Mouse (Mus musculus): Measurements from ENCODE around the gene Phpt1. TPM values are rescaled to one million over a fixed set of nuclear protein-coding genes. Genes with fewer than 3 reads are reported as not detected.

Gene Phpt1
- total and polyA plus RNA-seq, 2 experiments from 2014 or later: 37.9 to 248 TPM

DNA sequence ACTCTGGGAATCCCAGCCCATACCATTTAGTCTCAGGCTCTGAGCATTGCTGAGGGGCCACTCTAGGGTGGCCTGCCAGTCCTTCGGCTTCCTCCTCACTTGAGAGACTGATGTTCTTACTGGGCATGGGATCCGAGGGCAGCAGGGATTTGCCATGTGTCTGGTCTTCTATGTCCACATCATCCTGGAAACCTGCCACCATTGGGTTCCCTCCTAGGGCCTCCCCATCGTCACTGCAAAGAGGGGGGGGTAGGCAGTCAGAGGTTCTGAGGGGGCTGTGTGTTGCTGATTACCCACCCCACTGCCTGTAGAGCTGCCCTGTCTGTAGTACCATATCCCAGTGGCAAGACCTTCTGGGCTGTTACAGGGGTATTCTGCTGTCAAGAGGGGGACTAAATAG, 10.6 kb upstream of the Phpt1 start:
- Histone ChIP-seq H3K36me3 (replicated peaks; ENCODE audit: control insufficient read depth, insufficient read depth, low read length) (peaks cover 38% of the 10 kb centered on the region), H3K27me3 (ENCODE audit: control insufficient read depth, insufficient read depth, low read length) (peaks cover 8% of the 10 kb centered on the region), H3K4me3 (ENCODE audit: low read depth, low read length) (no peak overlapping the region), H3K4me1 (ENCODE audit: control insufficient read depth, insufficient read depth) (peaks cover 28% of the 10 kb centered on the region), H3K9me3 (replicated peaks; ENCODE audit: control insufficient read depth, low read length) (no peaks in the 10 kb centered on the region), H3K4me2 (ENCODE audit: low read depth, low read length) (no peak overlapping the region), H3K9ac (replicated peaks; ENCODE audit: low read depth, low read length) (no peak overlapping the region), H3K27ac (ENCODE audit: low read depth) (no peak overlapping the region)
- 66% methylated on average over 3 of the region's 3 CpGs for WGBS
- TF ChIP-seq CTCF (IDR thresholded peaks at IDR 0.05; ENCODE audit: low read depth) (no peak), EP300 (IDR thresholded peaks at IDR 0.05; ENCODE audit: low read depth) (no peak)
- ATAC-seq (ENCODE audit: insufficient read depth, low read depth) (no peak), DNase-seq (ENCODE audit: low spot score) (no peak)

DNA sequence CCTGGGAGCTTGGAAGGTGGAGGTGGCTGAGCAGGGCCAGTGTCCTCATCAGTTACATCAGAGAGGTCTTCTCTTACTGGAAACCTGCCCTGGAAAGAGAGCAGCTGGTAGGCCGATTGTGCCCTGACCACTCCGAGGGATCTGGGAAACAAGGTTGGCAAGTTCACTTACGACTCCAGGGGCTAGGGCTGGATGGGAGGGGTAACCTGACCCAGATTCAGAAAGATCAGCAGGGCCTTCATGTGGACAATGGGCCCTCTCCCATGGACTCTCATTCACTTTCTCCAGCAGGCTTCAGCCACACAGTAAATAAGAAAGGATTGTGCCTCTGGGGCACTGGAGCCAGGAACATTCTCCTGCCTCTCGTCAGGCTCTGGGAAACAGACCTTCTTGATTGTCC, 9.8 kb upstream of the Phpt1 start:
- no peak overlapping the region for H3K9ac ChIP-seq (replicated peaks; ENCODE audit: low read depth, low read length)
- no peak for DNase-seq (ENCODE audit: low spot score)
- H3K4me1 ChIP-seq (ENCODE audit: control insufficient read depth, insufficient read depth): peaks cover 32% of the 10 kb centered on the region
- H3K4me2 ChIP-seq (ENCODE audit: low read depth, low read length): no peak overlapping the region
- peaks cover 15% of the 10 kb centered on the region for H3K27me3 ChIP-seq (ENCODE audit: control insufficient read depth, insufficient read depth, low read length)
- no peak for ATAC-seq (ENCODE audit: insufficient read depth, low read depth)
- no peaks in the 10 kb centered on the region for H3K9me3 ChIP-seq (replicated peaks; ENCODE audit: control insufficient read depth, low read length)
- no peak for TF ChIP-seq CTCF (IDR thresholded peaks at IDR 0.05; ENCODE audit: low read depth)
- no peak for TF ChIP-seq EP300 (IDR thresholded peaks at IDR 0.05; ENCODE audit: low read depth)
- H3K4me3 ChIP-seq (ENCODE audit: low read depth, low read length): no peak overlapping the region
- H3K27ac ChIP-seq (ENCODE audit: low read depth): no peak overlapping the region
- peaks cover 31% of the 10 kb centered on the region for H3K36me3 ChIP-seq (replicated peaks; ENCODE audit: control insufficient read depth, insufficient read depth, low read length)
- WGBS: 84% methylated on average over 4 of the region's 4 CpGs

DNA sequence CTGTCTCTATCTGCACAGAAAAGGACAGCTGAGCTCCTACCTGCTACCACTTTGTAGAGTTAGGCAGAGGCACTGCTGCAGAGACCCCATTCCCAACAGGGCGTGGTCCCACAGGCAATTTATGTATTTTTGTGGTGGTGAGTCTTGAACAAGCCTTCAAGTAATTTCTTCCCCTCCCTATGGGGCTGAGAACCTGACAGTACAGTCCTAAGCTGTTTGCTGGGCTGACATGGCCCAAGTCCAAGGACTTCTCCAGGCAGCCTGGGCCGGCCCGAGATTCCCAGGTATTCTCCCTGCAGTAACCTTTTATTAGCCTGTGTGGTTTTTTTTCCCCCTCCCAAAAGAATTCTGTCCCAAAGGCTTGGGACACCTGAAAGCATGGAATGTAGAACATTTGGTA, 9.1 kb upstream of the Phpt1 start:
- Histone ChIP-seq H3K36me3 (replicated peaks; ENCODE audit: control insufficient read depth, insufficient read depth, low read length) (peaks cover 29% of the 10 kb centered on the region), H3K9me3 (replicated peaks; ENCODE audit: control insufficient read depth, low read length) (no peaks in the 10 kb centered on the region), H3K27ac (ENCODE audit: low read depth) (no peak overlapping the region), H3K9ac (replicated peaks; ENCODE audit: low read depth, low read length) (no peak overlapping the region), H3K4me3 (ENCODE audit: low read depth, low read length) (no peak overlapping the region), H3K4me1 (ENCODE audit: control insufficient read depth, insufficient read depth) (peaks cover 36% of the 10 kb centered on the region), H3K4me2 (ENCODE audit: low read depth, low read length) (no peak overlapping the region), H3K27me3 (ENCODE audit: control insufficient read depth, insufficient read depth, low read length) (peaks cover 22% of the 10 kb centered on the region)
- WGBS: 79% methylated on average over 3 of the region's 3 CpGs
- TF ChIP-seq CTCF (IDR thresholded peaks at IDR 0.05; ENCODE audit: low read depth): no peak
- TF ChIP-seq EP300 (IDR thresholded peaks at IDR 0.05; ENCODE audit: low read depth): no peak
- DNase-seq (ENCODE audit: low spot score) (no peak), ATAC-seq (ENCODE audit: insufficient read depth, low read depth) (no peak)

DNA sequence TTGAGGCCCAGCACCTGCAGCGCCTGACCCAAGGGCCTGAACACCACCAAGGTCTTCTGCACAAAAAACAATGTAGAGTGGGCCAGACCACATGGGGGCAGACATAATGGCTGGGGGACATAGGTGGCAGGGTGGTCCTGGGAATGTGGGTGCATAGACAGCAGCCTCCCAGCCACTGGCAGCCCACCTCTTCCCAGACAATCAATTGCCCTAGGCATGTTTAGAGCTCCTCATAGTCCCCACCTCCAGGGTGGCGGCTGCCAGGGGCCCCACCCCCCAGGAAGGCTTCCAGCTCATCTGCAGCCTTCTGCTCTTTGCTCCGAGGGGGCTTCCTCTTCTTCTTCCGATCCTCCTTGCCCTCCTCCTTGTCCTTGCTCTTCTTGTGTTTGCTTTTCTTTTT, 8.5 kb upstream of the Phpt1 start:
- Histone ChIP-seq H3K4me1 (ENCODE audit: control insufficient read depth, insufficient read depth) (peaks cover 36% of the 10 kb centered on the region), H3K27ac (ENCODE audit: low read depth) (no peak overlapping the region), H3K36me3 (replicated peaks; ENCODE audit: control insufficient read depth, insufficient read depth, low read length) (peaks cover 29% of the 10 kb centered on the region), H3K27me3 (ENCODE audit: control insufficient read depth, insufficient read depth, low read length) (peaks cover 28% of the 10 kb centered on the region), H3K4me3 (ENCODE audit: low read depth, low read length) (no peak overlapping the region), H3K9ac (replicated peaks; ENCODE audit: low read depth, low read length) (no peak overlapping the region), H3K9me3 (replicated peaks; ENCODE audit: control insufficient read depth, low read length) (no peaks in the 10 kb centered on the region), H3K4me2 (ENCODE audit: low read depth, low read length) (no peak overlapping the region)
- ATAC-seq (ENCODE audit: insufficient read depth, low read depth): no peak
- TF ChIP-seq CTCF (IDR thresholded peaks at IDR 0.05; ENCODE audit: low read depth) (no peak), EP300 (IDR thresholded peaks at IDR 0.05; ENCODE audit: low read depth) (no peak)
- 59% methylated on average over 4 of the region's 4 CpGs for WGBS
- no peak for DNase-seq (ENCODE audit: low spot score)

DNA sequence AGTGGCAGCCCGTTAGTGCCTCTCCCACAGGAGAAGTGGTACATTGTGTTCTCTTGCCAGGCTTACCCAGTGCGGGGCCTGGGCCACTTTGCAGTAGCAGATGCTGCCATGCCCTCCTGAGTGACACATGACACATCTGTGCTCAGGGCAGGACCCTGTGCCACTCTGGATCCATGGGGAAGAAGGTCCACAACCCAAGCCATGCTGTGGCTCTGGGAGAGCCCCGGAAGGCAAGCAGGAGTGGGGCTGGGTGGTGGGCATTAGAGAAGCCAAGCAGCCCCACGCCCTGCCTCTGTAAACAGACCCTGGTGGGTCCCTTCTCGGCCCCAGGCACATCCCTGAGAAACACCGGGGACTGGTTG, 8.1 kb upstream of the Phpt1 start:
- Histone ChIP-seq H3K27me3 (ENCODE audit: control insufficient read depth, insufficient read depth, low read length) (peaks cover 33% of the 10 kb centered on the region), H3K4me2 (ENCODE audit: low read depth, low read length) (no peak overlapping the region), H3K4me1 (ENCODE audit: control insufficient read depth, insufficient read depth) (peaks cover 36% of the 10 kb centered on the region), H3K27ac (ENCODE audit: low read depth) (no peak overlapping the region), H3K36me3 (replicated peaks; ENCODE audit: control insufficient read depth, insufficient read depth, low read length) (peaks cover 29% of the 10 kb centered on the region), H3K9me3 (replicated peaks; ENCODE audit: control insufficient read depth, low read length) (no peaks in the 10 kb centered on the region), H3K9ac (replicated peaks; ENCODE audit: low read depth, low read length) (no peak overlapping the region), H3K4me3 (ENCODE audit: low read depth, low read length) (no peak overlapping the region)
- TF ChIP-seq CTCF (IDR thresholded peaks at IDR 0.05; ENCODE audit: low read depth): no peak
- TF ChIP-seq EP300 (IDR thresholded peaks at IDR 0.05; ENCODE audit: low read depth): no peak
- DNase-seq (ENCODE audit: low spot score) (no peak), ATAC-seq (ENCODE audit: insufficient read depth, low read depth) (no peak)
- 82% methylated on average over 6 of the region's 6 CpGs for WGBS

DNA sequence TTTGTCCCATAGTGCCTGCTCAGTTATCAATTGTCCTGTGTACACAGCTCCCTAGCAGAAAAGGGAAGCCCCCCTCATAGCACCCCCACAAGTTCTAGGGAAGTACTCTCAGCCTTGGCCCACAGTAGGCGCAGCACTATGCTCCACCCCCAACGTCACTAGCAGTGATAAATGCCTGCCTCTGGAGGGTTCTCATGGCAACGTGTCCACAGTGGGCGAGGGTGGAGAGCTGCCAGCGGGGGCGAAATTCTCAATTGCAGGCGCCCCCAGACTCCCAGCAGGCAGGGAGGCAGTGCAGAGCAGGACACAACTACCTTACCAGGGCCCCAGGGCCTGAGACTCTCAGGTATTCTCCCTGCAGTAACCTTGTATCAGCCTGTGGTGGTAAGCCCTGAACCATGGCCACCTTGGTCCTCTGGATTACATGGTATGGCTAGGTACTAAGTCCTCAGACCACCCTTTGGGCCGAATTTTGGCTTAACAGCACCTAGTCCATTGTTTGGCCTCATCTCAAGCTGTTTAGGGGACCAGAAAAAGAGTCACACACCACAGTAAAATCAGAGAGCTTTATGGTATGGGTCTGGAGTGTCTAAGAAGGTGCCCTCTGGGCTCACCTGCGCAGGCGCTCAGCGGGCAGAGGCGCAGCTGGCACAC, 7.6 kb upstream of the Phpt1 start:
- Histone ChIP-seq H3K27me3 (ENCODE audit: control insufficient read depth, insufficient read depth, low read length) (peaks cover 38% of the 10 kb centered on the region), H3K4me1 (ENCODE audit: control insufficient read depth, insufficient read depth) (peaks cover 37% of the 10 kb centered on the region), H3K9me3 (replicated peaks; ENCODE audit: control insufficient read depth, low read length) (no peaks in the 10 kb centered on the region), H3K9ac (replicated peaks; ENCODE audit: low read depth, low read length) (no peak overlapping the region), H3K27ac (ENCODE audit: low read depth) (no peak overlapping the region), H3K36me3 (replicated peaks; ENCODE audit: control insufficient read depth, insufficient read depth, low read length) (peaks cover 29% of the 10 kb centered on the region), H3K4me3 (ENCODE audit: low read depth, low read length) (no peak overlapping the region), H3K4me2 (ENCODE audit: low read depth, low read length) (no peak overlapping the region)
- ATAC-seq (ENCODE audit: insufficient read depth, low read depth) (peak; percentile 6; the same call in 1 of the 2 replicates), DNase-seq (ENCODE audit: low spot score) (no peak)
- TF ChIP-seq EP300 (IDR thresholded peaks at IDR 0.05; ENCODE audit: low read depth) (no peak), CTCF (IDR thresholded peaks at IDR 0.05; ENCODE audit: low read depth) (no peak)
- WGBS: 45% methylated on average over 12 of the region's 12 CpGs
